Mouse (Mus musculus): ENCODE data around the gene Muc2. TPM values are rescaled to one million over a fixed set of nuclear protein-coding genes. Genes with fewer than 3 reads are reported as not detected.

Gene Muc2
- polyA plus RNA-seq, 1 experiment from 2014 or later = 0.60 TPM

GRCm38 (mm10) chr7:141770521-141770920 is 80.4 kb downstream of the Muc2 start:
- no peak for ATAC-seq (ENCODE audit: insufficient number of reproducible peaks, insufficient read depth, low FRiP score, low TSS enrichment, low read depth)
- no peaks in the 10 kb centered on the region for H3K9me3 ChIP-seq
- H3K9ac ChIP-seq (replicated peaks) = no peak overlapping the region
- no peak overlapping the region for H3K4me3 ChIP-seq (replicated peaks)
- no peaks in the 10 kb centered on the region for H3K36me3 ChIP-seq
- WGBS = 88% methylated on average over 3 of the region's 3 CpGs
- no peak overlapping the region for H3K4me2 ChIP-seq
- H3K27me3 ChIP-seq = no peaks in the 10 kb centered on the region
- H3K4me1 ChIP-seq (replicated peaks) = peaks cover 4% of the 10 kb centered on the region; the same call in 1 of the 2 replicates
- no peak overlapping the region for H3K27ac ChIP-seq

- WGBS = 90% methylated on average over 8 of the region's 8 CpGs
- Histone ChIP-seq H3K4me3 (replicated peaks) (no peak overlapping the region), H3K27ac (no peak overlapping the region), H3K4me2 (no peak overlapping the region), H3K9ac (replicated peaks) (no peak overlapping the region), H3K27me3 (no peaks in the 10 kb centered on the region), H3K9me3 (no peaks in the 10 kb centered on the region), H3K4me1 (replicated peaks) (peaks cover 4% of the 10 kb centered on the region; the same call in 1 of the 2 replicates), H3K36me3 (no peaks in the 10 kb centered on the region)
- no peak for ATAC-seq (ENCODE audit: insufficient number of reproducible peaks, insufficient read depth, low FRiP score, low TSS enrichment, low read depth)
These were observed 80.8 kb downstream of the Muc2 start for GRCm38 (mm10) chr7:141770988-141771387.

- no peak for ATAC-seq (ENCODE audit: insufficient number of reproducible peaks, insufficient read depth, low FRiP score, low TSS enrichment, low read depth)
These were observed 82.0 kb downstream of the Muc2 start for GRCm38 (mm10) chr7:141772058-141772557.

GRCm38 (mm10) chr7:141774855-141775254 is 84.7 kb downstream of the Muc2 start:
- H3K4me3 ChIP-seq (replicated peaks) = no peak overlapping the region
- H3K4me1 ChIP-seq (replicated peaks) = peaks cover 4% of the 10 kb centered on the region; the same call in 1 of the 2 replicates
- H3K9me3 ChIP-seq = no peaks in the 10 kb centered on the region
- no peak for ATAC-seq (ENCODE audit: insufficient number of reproducible peaks, insufficient read depth, low FRiP score, low TSS enrichment, low read depth)
- H3K27me3 ChIP-seq = no peaks in the 10 kb centered on the region
- 90% methylated on average over 2 of the region's 2 CpGs for WGBS
- H3K36me3 ChIP-seq = no peaks in the 10 kb centered on the region
- H3K4me2 ChIP-seq = no peak overlapping the region
- no peak overlapping the region for H3K9ac ChIP-seq (replicated peaks)
- H3K27ac ChIP-seq = no peak overlapping the region

More at GRCm38 (mm10) chr7:141772058-141772557, 82.0 kb downstream of the Muc2 start:
- H3K27me3 ChIP-seq = no peaks in the 10 kb centered on the region
- H3K4me3 ChIP-seq (replicated peaks) = no peak overlapping the region
- no peaks in the 10 kb centered on the region for H3K9me3 ChIP-seq
- 81% methylated on average over 1 of the region's 1 CpGs for WGBS
- H3K4me1 ChIP-seq (replicated peaks) = peaks cover 4% of the 10 kb centered on the region; the same call in 1 of the 2 replicates
- no peaks in the 10 kb centered on the region for H3K36me3 ChIP-seq
- no peak overlapping the region for H3K4me2 ChIP-seq
- no peak overlapping the region for H3K9ac ChIP-seq (replicated peaks)
- no peak overlapping the region for H3K27ac ChIP-seq

GRCm38 (mm10) chr7:141776199-141776598 is 86.1 kb downstream of the Muc2 start:
- no peaks in the 10 kb centered on the region for H3K9me3 ChIP-seq
- no peak overlapping the region for H3K4me2 ChIP-seq
- peaks cover 4% of the 10 kb centered on the region; the same call in 1 of the 2 replicates for H3K4me1 ChIP-seq (replicated peaks)
- 94% methylated on average over 5 of the region's 5 CpGs for whole genome bisulfite sequencing
- H3K27me3 ChIP-seq = no peaks in the 10 kb centered on the region
- no peak overlapping the region for H3K9ac ChIP-seq (replicated peaks)
- H3K27ac ChIP-seq = no peak overlapping the region
- no peaks in the 10 kb centered on the region for H3K36me3 ChIP-seq
- ATAC-seq (ENCODE audit: insufficient number of reproducible peaks, insufficient read depth, low FRiP score, low TSS enrichment, low read depth) = no peak
- H3K4me3 ChIP-seq (replicated peaks) = no peak overlapping the region

- H3K27me3 ChIP-seq = peaks cover 3% of the 10 kb centered on the region; the same call in 1 of the 2 replicates
- WGBS = 90% methylated on average over 6 of the region's 6 CpGs
- H3K36me3 ChIP-seq = no peaks in the 10 kb centered on the region
These were observed 98.7 kb downstream of the Muc2 start, which contains the start of gene Muc5ac for GRCm38 (mm10) chr7:141788677-141789452. Gene Muc5ac (plus strand): TSS chr7:141788972.

GRCm38 (mm10) chr7:141794251-141794650 is 104.1 kb downstream of the Muc2 start:
- 90% methylated on average over 1 of the region's 1 CpGs for WGBS
- ATAC-seq (ENCODE audit: insufficient number of reproducible peaks, insufficient read depth, low FRiP score, low TSS enrichment, low read depth) = no peak
- no peak overlapping the region for H3K9ac ChIP-seq (replicated peaks)

More at GRCm38 (mm10) chr7:141788677-141789452, 98.7 kb downstream of the Muc2 start, which contains the start of gene Muc5ac:
- no peak within 1 kb of the TSS for H3K9ac ChIP-seq (replicated peaks)
- no peaks in the 10 kb centered on the region for H3K4me1 ChIP-seq (replicated peaks)
- no peak for ATAC-seq (ENCODE audit: insufficient number of reproducible peaks, insufficient read depth, low FRiP score, low TSS enrichment, low read depth)
- H3K4me2 ChIP-seq = no peak within 1 kb of the TSS
- no peak within 1 kb of the TSS for H3K4me3 ChIP-seq (replicated peaks)
- no peaks in the 10 kb centered on the region for H3K9me3 ChIP-seq
- no peak within 1 kb of the TSS for H3K27ac ChIP-seq

GRCm38 (mm10) chr7:141803206-141803605 is 113.1 kb downstream of the Muc2 start:
- Histone ChIP-seq H3K27me3 (no peaks in the 10 kb centered on the region; the same call in 1 of the 2 replicates), H3K36me3 (no peaks in the 10 kb centered on the region), H3K27ac (no peak overlapping the region), H3K4me2 (no peak overlapping the region), H3K9ac (replicated peaks) (no peak overlapping the region), H3K4me3 (replicated peaks) (no peak overlapping the region), H3K9me3 (0 out of 2 replicates have a peak, but pooled peaks cover 4% of the 10 kb centered on the region), H3K4me1 (replicated peaks) (no peaks in the 10 kb centered on the region)
- no peak for ATAC-seq (ENCODE audit: insufficient number of reproducible peaks, insufficient read depth, low FRiP score, low TSS enrichment, low read depth)
- WGBS = 93% methylated on average over 7 of the region's 7 CpGs

More at GRCm38 (mm10) chr7:141794251-141794650, 104.1 kb downstream of the Muc2 start:
- H3K27ac ChIP-seq = no peak overlapping the region
- H3K27me3 ChIP-seq = no peaks in the 10 kb centered on the region
- no peaks in the 10 kb centered on the region for H3K4me1 ChIP-seq (replicated peaks)
- H3K9me3 ChIP-seq = peaks cover 14% of the 10 kb centered on the region; the same call in 1 of the 2 replicates
- H3K4me2 ChIP-seq = no peak overlapping the region
- H3K4me3 ChIP-seq (replicated peaks) = no peak overlapping the region
- H3K36me3 ChIP-seq = no peaks in the 10 kb centered on the region

Other genes starting within 250 kb of the Muc2 start
- 16.4 and 19.2 TPM in 2 replicates for gene Pidd1, start 246.3 kb upstream of the Muc2 start, polyA plus RNA-seq (2016; fragmentation: Nextera tagmentation; extraction: Ambion mirVana)
- 1,204 and 1,293 TPM in 2 replicates for gene Rplp2, start 243.0 kb upstream of the Muc2 start, polyA plus RNA-seq (2016; fragmentation: Nextera tagmentation; extraction: Ambion mirVana)
- gene Pnpla2, start 235.1 kb upstream of the Muc2 start, polyA plus RNA-seq (2016; fragmentation: Nextera tagmentation; extraction: Ambion mirVana) = 13.7 and 14.9 TPM in 2 replicates
- gene Cracr2b, start 229.2 kb upstream of the Muc2 start, polyA plus RNA-seq (2016; fragmentation: Nextera tagmentation; extraction: Ambion mirVana) = 7.7 and 9.8 TPM in 2 replicates
- gene Cd151, start 222.9 kb upstream of the Muc2 start, polyA plus RNA-seq (2016; fragmentation: Nextera tagmentation; extraction: Ambion mirVana) = 11.3 and 13.5 TPM in 2 replicates
- gene Polr2l, start 215.2 kb upstream of the Muc2 start, polyA plus RNA-seq (2016; fragmentation: Nextera tagmentation; extraction: Ambion mirVana) = 65.7 and 67.3 TPM in 2 replicates
- 24.8 and 33.0 TPM in 2 replicates for gene Tspan4, start 215.1 kb upstream of the Muc2 start, polyA plus RNA-seq (2016; fragmentation: Nextera tagmentation; extraction: Ambion mirVana)
- 27.5 and 28.0 TPM in 2 replicates for gene Chid1, start 150.5 kb upstream of the Muc2 start, polyA plus RNA-seq (2016; fragmentation: Nextera tagmentation; extraction: Ambion mirVana)
- 93.3 and 94.1 TPM in 2 replicates for gene Ap2a2, start 128.2 kb upstream of the Muc2 start, polyA plus RNA-seq (2016; fragmentation: Nextera tagmentation; extraction: Ambion mirVana)
- 0.18 TPM in 2 replicates for gene Muc6, start 35.0 kb upstream of the Muc2 start, polyA plus RNA-seq (2016; fragmentation: Nextera tagmentation; extraction: Ambion mirVana)
- gene Muc5ac, start 98.6 kb downstream of the Muc2 start, polyA plus RNA-seq (2016; fragmentation: Nextera tagmentation; extraction: Ambion mirVana) = not detected in 2 replicates
- gene Muc5b, start 148.7 kb downstream of the Muc2 start, polyA plus RNA-seq (2016; fragmentation: Nextera tagmentation; extraction: Ambion mirVana) = 0.01 TPM in 1 of 2 replicates, not detected in the other
- 38.5 and 41.2 TPM in 2 replicates for gene Tollip, start 228.2 kb downstream of the Muc2 start, polyA plus RNA-seq (2016; fragmentation: Nextera tagmentation; extraction: Ambion mirVana)

Measured in limb, embryonic 12.5 days (tissue).